Mouse (Mus musculus): ENCODE results near the gene Prkcg. TPM values are rescaled to one million over a fixed set of nuclear protein-coding genes. Genes with fewer than 3 reads are reported as not detected.

Prkcg gene
- polyA plus RNA-seq, 1 experiment from 2014 or later = not detected

DNA sequence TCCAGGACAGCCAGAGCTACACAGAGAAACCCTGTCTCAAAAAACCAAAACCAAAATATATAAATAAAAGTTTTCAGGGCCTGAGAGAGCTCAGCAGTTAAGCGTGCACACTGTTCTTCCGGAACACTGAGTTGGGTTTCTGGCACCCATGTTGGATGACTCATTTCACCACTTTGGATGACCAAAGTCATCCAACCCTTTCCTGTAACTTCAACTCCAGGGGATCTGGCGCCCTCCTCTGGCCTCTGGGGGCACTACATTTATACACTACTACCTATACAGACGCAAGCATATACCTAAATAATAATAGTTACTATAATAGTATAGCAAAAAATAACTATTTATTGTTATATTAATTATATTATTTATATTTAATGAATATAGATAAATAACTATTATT is 87.9 kb downstream of the Prkcg start:
- 42% methylated on average over 4 of the region's 4 CpGs for WGBS (ENCODE audit: insufficient replicate concordance)
- H3K4me2 ChIP-seq (ENCODE audit: low read depth, low read length) = no peak overlapping the region
- H3K27ac ChIP-seq (ENCODE audit: low read length) = no peak overlapping the region
- no peaks in the 10 kb centered on the region for H3K36me3 ChIP-seq (ENCODE audit: control insufficient read depth, insufficient read depth)
- H3K9ac ChIP-seq (ENCODE audit: low read depth, low read length) = no peak overlapping the region
- no peak overlapping the region for H3K4me3 ChIP-seq (ENCODE audit: low read depth, low read length)
- no peaks in the 10 kb centered on the region for H3K9me3 ChIP-seq (replicated peaks; ENCODE audit: control insufficient read depth, low read length)
- H3K27me3 ChIP-seq (ENCODE audit: control insufficient read depth, insufficient read depth, low read depth, low read length) = no peaks in the 10 kb centered on the region
- no peak for ATAC-seq (ENCODE audit: low read depth)
- H3K4me1 ChIP-seq (ENCODE audit: control insufficient read depth, low read depth, low read length) = no peaks in the 10 kb centered on the region

Other genes with a start within 250 kb of the Prkcg start
- gene AU018091, start 120.0 kb upstream of the Prkcg start, polyA plus RNA-seq (2015; fragmentation: Nextera tagmentation; extraction: Ambion mirVana) = not detected in 2 replicates
- gene Nlrp12, start 39.4 kb upstream of the Prkcg start, polyA plus RNA-seq (2015; fragmentation: Nextera tagmentation; extraction: Ambion mirVana) = 0.46 and 0.57 TPM in 2 replicates
- 41.4 and 55.1 TPM in 2 replicates for gene Myadm, start 99 bp upstream of the Prkcg start, polyA plus RNA-seq (2015; fragmentation: Nextera tagmentation; extraction: Ambion mirVana)
- not detected in 2 replicates for gene Cacng7, start 43.8 kb downstream of the Prkcg start, polyA plus RNA-seq (2015; fragmentation: Nextera tagmentation; extraction: Ambion mirVana)
- gene Cacng8, start 101.5 kb downstream of the Prkcg start, polyA plus RNA-seq (2015; fragmentation: Nextera tagmentation; extraction: Ambion mirVana) = not detected in 2 replicates
- 0.41 and 0.58 TPM in 2 replicates for gene Cacng6, start 135.0 kb downstream of the Prkcg start, polyA plus RNA-seq (2015; fragmentation: Nextera tagmentation; extraction: Ambion mirVana)
- 0.14 and 0.21 TPM in 2 replicates for gene Tarm1, start 213.4 kb downstream of the Prkcg start, polyA plus RNA-seq (2015; fragmentation: Nextera tagmentation; extraction: Ambion mirVana)

All from liver, embryonic 16.5 days (tissue).